Mouse (Mus musculus): ENCODE results near the gene Abhd14b.

DNA sequence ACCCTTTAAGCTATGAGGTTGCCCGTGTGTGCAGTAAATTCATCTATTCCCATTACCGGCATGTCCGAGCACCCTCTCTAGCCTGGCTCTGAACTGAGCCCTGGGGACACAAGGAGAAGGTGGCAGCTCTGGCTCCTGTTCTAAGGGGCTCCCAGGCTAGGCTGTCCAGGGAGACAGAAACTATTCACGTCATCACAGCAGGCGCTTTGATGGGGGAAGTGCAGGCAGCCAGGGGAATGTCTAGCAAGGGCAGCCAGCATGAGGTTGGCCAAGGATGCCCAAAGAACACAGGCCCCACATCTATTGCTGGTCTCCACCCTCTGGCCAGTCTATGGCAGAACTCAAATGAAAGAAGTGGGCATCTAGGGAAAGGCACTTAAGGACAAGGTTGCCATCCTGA lies 10.7 kb downstream of the Abhd14b start:
- TF ChIP-seq CTCF (IDR thresholded peaks at IDR 0.05; ENCODE audit: insufficient read depth, low read length), result no peak
- TF ChIP-seq POLR2A (IDR thresholded peaks at IDR 0.05; ENCODE audit: borderline replicate concordance, extremely low read depth, low read depth, low read length), result no peak

Data from lung, adult 2 months (tissue).